Mouse (Mus musculus) 3134 (cell line): ENCODE results near the gene Gm9573.

Experiments
- DNase-seq: peaks from one replicate; pipeline ENCODE4 v3.0.0-alpha.2; 2011; ENCODE audit warnings: low spot score; ENCODE audit not compliant: insufficient read length; ENCODE audit errors: extremely low read depth

Gene Gm9573

DNA sequence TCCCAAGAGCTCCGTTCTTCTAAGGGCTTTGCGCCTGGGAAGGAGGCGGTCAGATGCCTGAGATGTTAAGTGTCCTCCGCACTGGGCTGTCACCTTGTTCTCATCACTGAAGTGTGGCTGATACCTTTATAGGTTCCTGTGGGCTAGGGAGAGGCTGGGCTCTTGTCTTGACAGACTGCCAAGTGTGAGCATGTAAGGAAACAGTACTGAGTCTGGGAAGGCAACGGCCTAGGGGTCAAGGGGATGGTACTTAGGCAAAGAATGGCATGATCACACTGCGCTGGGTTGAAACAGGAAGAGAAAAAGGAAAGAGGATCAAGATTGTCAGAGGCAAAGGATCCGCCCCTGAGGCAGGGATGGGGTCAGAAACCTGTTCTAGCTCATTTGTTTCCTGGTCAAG lies at the start of gene Gm9573:
Gene Gm9573 (minus strand): TSS at position 101 of the 400 bp plus-strand sequence.
- DNase-seq = no peak

GRCm38 (mm10) chr17:35673416-35674035 lies 47.1 kb upstream of the Gm9573 start, which contains the start of gene Gtf2h4:
TSS of gene Gtf2h4 (minus strand) at chr17:35673739.
- DNase-seq = peak; percentile 77

DNA sequence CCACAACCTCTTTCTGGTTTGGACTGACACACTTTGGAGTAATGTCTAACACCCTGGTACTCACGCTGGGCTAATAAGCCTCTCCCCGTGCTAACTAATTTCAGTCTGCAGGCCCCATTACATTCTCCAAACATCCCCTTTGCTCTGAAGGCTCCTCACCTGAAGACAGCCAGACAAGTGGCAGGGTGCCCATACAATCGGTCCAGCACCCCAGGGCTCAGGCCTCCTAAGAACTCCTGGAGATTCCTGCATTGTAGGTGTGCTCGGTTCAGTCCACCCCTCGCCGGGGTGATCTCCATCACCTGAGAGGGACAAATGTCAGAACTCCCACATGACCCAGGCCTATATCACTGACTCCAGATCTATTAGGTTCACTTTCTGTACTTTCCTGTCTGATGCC lies 46.1 kb upstream of the Gm9573 start:
- DNase-seq = no peak

DNA sequence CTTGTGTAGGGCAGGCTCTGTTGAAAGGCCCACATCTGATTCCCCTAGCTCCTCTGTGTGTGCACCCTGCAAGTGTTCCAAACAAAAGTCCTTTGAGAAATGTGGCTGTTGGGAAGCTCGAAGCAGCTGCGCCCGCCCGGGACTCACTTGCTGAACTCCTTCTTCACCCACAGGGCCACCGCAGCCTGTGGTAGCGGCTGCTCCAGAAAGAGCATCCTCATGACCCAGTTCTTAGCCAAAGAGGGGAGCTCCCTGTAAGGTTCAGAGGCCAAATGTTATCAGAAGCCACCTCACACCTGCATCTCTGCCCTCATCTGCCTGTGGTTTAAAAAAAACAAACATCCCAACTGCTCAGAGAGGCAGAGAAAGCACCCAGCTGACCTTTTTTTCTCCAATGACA lies 45.4 kb upstream of the Gm9573 start:
- no peak for DNase-seq

- DNase-seq = no peak
Observed at GRCm38 (mm10) chr17:35669731-35670130, 43.3 kb upstream of the Gm9573 start.

DNA sequence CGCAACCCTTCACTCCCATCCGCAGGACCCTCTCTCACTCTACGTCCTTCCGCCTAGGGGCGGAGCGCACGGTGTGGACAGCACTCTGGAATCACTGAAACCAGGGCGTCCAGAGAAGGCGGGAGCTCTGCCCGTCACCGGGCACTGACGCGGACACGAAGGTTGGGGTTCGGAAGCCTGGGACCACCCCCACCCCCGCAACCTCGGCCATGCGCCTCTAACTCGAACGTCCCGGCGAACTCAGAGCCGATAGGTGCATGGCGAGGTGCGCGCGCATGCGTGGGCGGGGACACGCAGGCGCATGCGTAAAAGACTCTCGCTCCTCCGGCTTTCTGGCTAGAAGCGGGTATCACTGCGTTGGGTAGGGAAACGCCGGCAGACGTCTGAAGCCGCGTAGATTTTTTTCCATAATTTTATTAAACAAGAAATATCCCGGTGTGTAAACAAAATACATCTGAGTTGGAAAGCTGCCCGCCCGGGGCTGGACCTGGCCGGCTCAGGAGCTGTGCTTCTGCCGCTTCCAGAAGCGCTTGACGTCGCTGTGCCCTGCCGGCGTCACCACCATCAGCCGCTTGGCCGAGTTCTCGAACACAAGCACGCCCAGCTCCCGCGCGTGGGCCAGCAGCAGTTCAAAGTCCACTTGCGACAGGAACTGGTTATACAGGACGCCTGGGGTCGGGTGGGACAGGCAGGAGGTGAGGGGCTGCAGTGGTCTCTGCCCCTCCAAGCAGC lies 41.1 kb upstream of the Gm9573 start, which contains the start of gene Vars2:
Gene Vars2 (minus strand): TSS at position 259 of the 732 bp plus-strand sequence.
- DNase-seq = peak; percentile 93

DNA sequence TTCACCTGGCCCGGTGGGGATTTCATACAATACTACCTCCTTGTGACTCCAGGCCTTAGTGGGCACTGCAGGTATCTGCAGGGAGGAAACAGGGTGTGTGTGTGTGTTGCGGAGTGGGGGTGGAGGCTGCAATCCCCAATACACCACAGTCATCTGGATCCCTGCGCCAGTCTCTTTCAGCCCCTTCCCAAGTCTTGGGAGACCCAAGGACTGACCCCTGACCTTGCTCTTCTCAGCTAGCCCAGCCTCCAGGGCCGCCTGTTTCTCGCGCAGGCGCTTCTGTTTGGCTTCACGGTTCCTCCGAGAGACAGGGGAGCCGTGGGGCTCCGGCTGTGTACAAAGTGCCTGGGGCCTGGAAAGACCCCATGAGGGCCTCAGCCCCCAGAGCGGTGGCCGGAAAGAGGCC lies 40.4 kb upstream of the Gm9573 start:
- DNase-seq = no peak

DNA sequence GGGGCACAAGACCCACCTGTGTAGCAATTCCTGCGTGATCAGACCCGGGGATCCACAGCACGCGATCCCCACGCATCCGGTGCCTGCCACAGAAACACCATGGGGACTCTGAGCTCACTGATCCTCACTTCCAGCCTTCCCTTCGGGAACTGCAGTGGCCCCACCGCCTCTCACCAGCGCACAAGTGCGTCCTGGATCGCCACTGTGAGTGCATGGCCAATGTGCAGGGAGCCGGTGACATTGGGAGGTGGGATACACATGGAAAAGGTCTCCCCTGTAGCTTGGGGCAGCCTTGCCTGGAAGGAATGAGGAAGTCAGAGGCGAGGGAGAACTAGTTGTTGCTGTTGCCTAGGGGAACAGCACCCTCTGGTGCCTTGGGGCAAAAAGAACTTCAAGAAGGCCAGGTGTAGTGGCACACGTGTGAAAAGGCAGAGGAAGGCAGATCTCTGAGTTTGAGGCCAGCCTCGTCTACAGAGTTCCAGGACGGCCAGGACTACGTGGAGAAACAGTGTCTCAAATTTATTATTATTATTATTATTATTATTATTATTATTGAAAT lies 39.6 kb upstream of the Gm9573 start:
- no peak for DNase-seq

DNA sequence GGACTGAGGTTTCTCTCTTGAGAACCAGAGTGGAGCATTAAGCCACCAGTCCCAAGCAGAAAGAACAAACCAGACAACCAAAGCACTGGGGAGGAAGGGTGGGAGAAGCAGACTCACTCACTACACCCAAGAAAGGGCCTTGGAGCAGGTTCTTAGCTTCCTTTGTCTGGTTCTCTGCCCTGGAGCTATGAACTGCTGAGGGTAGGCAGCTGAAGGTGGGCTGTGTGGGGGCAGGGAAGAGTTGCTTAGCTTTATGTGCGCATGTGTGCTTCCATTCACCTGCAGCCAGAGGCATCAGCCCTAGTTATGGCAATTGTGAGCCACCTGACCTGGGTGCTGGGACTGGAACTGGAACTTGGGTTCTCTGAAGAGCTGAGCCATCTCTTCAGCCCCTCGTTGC lies 26.6 kb upstream of the Gm9573 start:
- no peak for DNase-seq

- DNase-seq = no peak
Observed at GRCm38 (mm10) chr17:35649429-35649828, 23.0 kb upstream of the Gm9573 start.

DNA sequence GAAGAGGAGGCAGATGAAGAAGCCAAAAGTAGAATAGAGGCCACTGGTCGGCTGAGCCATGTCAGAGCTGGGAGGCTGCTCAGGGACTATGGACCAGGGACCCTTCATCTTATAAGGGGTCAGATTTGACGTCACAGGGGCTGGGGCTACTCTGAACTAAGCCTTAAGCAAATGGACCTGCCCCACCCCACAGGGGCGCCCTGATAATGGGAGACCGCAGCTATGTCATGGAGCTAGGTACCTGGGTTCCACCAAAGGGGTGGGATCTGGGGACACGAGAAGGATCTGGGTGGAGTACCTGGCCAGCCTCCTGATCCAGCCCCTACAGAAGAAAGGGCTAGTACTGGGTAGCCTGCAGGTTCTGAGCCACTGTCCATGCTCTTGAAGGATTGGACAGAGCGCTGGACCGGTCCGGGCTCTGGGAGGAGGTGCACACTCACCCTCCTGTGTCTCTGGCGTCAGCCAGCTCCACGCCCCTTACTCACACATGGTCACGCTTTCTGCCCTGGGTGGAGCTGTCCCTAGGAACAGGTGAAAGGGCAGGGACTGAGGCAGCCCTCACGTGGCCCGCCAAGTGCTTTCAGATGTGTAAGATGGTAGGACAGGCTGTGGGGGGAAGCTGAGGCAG lies 17.3 kb upstream of the Gm9573 start, which contains the start of gene Mucl3:
Gene Mucl3 (minus strand): TSS at position 87 of the 628 bp plus-strand sequence.
- no peak for DNase-seq

GRCm38 (mm10) chr17:35639352-35639751 lies 12.9 kb upstream of the Gm9573 start:
- DNase-seq = no peak

DNA sequence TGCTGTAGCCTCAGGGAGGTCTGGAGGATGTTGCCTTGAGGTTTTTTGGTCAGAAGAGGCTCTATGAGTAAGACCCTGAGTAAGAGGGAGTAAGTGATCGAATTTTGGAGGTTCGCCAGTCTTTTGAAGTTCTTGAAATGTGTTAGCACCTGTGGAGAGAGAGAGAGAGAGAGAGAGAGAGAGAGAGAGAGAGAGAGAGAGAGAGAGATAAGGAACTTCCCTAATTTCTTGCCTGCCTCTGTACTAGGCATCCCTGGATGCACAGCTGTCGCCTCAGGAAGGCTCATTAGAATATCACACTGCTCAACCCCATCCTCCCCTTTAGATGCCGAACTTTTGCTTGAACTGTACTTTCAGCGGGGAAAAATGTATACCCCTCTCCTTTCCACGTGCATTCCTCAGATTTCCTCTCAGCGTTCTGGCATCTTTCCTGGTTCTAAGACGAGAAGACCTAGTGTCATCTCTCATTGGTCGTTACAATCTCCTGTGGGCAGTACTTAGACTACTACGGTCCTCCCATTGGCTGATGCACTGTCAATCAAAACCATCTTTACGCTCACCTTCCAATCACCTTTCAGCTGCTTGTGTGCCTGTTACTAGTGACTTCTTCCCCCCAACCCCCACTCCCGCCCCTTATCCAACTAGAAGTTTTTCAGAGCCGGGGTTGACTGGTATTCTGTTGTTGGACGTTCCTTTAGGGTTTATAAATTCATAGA lies 12.2 kb upstream of the Gm9573 start:
- DNase-seq = peak; percentile 67

DNA sequence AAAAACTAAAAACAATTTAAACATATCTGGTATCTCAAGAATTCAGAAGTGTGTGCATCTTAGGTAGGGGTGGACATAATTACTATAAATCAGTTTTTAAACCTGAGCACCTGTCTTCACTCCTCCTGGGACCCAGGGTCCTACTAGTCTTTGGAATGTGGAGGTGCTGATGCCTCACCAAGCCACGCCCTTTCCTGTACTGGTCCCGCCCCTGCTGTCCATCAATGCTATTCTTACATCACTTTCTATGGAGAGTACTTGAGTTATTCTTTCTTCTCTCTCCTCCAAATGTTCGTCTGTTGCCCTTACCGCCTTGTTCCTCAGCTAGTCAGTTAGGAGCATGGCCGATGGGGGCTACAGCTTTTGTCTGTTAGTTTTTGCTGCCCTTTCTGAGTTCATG lies 9.9 kb upstream of the Gm9573 start:
- no peak for DNase-seq

DNA sequence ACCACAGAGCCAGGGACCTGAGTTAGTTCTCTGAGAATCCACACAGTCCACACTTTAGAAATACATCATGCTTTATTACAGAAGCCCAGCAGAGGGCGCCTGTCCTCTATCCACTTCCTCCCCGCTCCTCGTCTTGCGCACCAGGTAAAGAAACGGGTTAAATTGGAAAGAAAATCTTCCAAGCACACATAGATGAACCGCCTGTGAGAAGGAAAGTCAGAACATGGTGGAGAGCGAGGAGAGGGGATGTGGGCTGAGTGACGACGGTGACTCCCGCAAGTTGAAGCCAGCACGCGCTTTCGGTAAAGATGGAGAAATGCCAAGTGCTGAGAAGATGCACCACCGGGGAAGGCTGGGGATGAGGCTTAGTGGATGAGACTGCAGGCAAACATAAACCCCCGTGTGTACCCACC lies 9.3 kb upstream of the Gm9573 start:
- peak; percentile 58 for DNase-seq

DNA sequence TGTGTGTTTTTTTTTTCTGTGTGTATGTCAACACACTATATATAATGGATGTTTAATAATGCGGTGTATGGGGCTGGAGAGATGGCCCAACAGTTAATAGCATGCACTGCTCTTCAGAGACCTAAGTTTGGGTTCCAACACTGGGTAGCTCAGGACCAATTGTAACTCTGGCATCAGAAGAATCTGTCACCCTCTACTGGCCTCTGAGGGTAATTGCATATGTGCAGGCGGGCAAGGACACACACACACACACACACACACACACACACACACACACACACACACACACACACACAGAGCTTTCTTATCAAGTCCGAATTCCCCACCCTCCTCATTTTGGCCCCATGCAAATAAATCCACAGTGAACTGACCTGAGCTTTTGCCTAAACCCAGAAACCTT lies 8.8 kb upstream of the Gm9573 start:
- no peak for DNase-seq

DNA sequence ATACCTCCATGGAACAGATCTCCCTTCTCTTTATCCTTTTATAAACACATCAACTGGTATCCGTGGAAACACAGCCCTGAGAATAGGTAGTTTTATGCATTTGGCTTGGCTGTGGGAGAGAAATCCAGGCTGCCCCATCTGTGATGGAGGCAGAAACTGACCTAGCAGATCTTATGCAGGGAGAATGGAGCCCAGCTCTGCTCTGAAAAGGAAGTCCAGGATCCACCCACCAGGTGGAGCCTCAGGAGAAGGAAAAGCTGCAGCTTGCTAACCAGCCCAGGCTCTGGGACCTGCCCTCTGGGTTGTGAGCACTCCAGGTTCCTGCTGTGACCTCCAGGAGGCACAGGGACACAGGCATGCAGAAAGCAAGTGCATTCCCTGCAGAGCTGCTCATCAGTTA lies 7.6 kb upstream of the Gm9573 start:
- DNase-seq = no peak

- DNase-seq = peak; percentile 45
Observed at GRCm38 (mm10) chr17:35617127-35617526, 9.3 kb downstream of the Gm9573 start.

DNA sequence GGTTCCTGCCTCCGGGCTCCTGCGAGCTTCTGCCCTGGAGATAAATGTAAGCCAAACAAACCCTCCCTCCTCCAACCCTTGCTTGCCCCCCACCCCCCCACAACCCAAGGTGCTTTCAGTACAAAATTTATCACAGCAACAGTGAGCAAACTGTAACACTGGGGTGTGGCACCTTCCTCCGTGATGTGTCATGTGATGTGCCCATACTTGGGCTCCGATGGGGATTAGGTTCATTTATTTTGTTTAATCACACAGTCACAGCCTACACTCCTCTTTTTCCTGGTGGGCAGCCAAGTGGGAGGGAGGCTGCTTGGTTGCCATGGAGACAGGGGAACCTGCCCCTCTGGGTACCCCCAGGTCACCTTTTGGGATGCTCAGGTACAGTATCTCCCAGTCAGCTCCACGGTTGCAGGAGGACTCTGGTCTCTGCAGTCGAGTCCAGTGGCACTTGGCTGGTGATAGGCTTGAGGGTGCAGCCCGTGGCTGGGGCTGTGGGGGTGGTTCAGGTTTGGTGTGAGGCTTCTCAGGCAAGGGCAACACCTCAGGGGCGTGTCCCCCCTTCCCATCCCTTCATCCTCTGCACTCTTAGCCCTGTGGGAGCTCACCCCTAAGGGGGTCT lies 24.6 kb downstream of the Gm9573 start:
- no peak for DNase-seq

- no peak for DNase-seq
Observed at GRCm38 (mm10) chr17:35601249-35601648, 25.2 kb downstream of the Gm9573 start, which contains the start of gene Sfta2. TSS of gene Sfta2 (plus strand) at chr17:35601549.
